Mouse (Mus musculus) activated CD4-positive, CD25-positive, alpha-beta regulatory T cell, adult 4 months (primary cell): ENCODE data around the gene Zfp972. TPM values are rescaled to one million over a fixed set of nuclear protein-coding genes. Genes with fewer than 3 reads are reported as not detected.
"Not testable (repeated sequence)": the region's sequence is repeated elsewhere in the genome, so short reads cannot be mapped to it uniquely, and the experiment has no call there.

ENCODE experiments used
- ATAC-seq: one replicate; pipeline ENCODE4 v1.8.0; 2017
- polyA plus RNA-seq, 2 experiments: library from polyadenylated mRNA; unstranded; fragments of 100-300 nt; shearing (Covaris generic); gene quantifications; one replicate each; pipeline ENCODE4 v1.2.1; 2017

The Zfp972 gene
- 1 to 10 TPM in 1 of 2 experiments, under 1 TPM in 1; 0.83 to 1.9 TPM for polyA plus RNA-seq

DNA sequence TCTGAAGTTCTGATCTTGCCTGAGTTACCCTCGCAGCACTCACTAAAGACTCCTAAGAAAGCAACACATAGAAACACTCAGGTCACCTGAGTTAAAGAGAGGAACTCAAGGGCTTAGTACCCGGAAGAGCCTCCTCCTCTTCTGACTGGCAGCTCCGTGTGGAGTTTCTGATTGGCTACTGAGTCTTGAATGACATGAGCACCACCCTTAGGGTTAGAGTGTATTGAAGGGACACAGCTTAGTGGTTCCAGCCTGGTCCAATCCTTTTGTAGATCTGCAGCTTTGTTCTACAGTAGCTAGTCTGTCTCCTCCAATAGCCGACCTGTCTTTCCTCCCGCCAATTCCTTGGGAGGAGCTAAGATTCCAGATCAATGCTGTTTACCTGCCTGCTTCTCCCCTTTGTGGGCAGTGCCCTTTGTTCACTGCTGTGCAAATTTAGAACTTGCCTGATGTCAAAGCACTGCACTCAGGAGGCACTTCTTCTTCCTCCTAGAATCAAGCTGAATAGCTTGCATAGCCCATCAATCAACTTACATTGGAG is at the start of gene Zfp972:
Zfp972 (minus strand) TSS at position 51 of the 541 bp plus-strand sequence.
- not testable (repeated sequence) for ATAC-seq

DNA sequence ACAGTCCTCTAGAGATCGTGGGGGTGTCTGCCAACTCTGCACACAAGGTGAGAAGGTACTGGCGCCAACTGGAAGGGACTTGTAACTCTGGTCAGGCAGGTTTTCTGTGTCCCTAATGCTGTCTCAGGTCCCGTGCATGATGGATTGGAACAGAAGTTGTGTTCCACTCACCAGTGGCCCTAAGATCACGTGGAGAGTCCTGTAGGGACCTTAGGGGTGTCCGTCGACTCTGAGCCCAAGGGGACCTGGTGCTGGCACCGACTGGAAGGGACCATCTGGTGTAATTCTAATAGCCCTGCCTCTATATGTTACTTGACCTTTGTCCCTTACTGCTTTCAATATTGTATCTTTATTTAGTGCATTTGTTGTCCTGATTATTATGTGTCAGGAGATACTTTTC is 49.4 kb upstream of the Zfp972 start:
- ATAC-seq: not testable (repeated sequence)

DNA sequence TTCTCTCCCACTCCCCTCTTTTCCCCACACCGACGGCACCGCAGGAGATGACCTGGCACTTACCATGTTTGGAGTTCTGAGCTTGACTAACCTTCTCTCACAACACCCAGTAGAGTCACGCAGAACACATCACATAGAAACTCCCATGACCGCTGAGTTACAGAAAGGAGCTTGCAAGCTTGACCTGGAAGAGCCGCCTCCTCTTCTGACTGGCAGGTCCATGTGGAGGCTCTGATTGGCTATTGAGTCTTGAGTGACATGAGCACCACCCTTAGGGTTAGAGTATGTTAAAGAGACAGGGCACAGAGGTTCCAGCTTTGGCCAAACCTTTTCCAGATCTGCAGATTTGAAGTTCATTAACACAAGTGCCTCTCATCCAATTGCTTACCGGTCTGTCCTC is 31.7 kb upstream of the Zfp972 start, which contains the start of gene Gm14326:
Gm14326 (minus strand) TSS at position 153 of the 400 bp plus-strand sequence.
- not testable (repeated sequence) for ATAC-seq

DNA sequence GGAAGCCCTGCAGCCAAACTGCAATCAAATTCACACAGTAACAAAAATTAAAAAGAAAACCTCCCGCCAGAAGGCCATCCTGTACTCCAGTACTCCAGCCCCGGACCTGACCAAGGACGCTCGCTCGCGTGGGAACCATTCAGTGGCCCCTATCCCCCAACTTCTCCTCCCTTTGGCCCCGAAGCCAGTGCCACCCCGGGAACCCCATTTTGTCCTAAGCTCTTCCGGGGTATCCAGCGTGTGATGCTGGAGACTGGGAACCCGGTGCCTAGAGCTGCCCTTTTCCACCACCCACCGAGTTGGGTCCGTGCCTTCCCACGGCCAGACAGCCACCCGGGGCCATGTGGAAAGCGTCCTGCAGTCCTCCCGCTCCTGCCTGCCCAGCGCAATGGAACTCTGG is 31.3 kb upstream of the Zfp972 start:
- not testable (repeated sequence) for ATAC-seq

DNA sequence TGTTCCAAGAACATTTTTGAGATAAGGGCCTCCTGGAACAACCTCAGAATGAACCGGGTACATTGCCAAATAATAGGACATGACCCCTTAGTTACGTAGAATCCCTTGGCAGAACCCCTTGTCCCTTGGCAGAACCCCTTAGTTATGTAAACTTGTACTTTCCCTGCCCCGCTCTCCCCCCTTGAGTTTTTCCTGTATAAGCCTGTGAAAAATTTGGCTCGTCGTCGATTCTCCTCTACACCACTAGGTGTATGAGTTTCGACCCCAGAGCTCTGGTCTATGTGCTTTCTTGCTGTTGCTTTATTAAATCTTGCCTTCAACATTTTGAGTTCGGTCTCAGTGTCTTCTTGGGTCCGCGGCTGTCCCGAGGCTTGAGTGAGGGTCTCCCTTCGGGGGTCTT is 22.1 kb downstream of the Zfp972 start:
- ATAC-seq: not testable (repeated sequence)

DNA sequence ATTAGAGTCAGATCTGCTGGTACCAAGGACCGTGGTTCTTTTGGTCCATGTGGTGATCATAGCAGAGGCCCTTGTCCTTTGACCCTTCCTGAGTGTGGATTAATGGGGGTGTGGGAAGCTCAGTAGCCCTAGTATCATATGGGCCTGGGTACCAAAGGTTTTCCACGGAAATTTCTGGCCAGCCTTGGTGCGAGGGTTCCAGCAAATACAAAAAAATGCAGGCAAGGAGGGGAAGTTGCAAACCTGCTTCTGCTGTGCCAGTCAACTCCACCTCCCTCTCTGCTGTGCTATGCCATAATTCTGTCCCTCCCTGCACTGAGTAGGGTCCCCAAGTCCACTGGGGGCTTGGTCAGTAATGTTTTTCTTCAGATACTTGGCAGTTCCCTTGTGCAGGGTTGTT is 27.2 kb downstream of the Zfp972 start:
- not testable (repeated sequence) for ATAC-seq

DNA sequence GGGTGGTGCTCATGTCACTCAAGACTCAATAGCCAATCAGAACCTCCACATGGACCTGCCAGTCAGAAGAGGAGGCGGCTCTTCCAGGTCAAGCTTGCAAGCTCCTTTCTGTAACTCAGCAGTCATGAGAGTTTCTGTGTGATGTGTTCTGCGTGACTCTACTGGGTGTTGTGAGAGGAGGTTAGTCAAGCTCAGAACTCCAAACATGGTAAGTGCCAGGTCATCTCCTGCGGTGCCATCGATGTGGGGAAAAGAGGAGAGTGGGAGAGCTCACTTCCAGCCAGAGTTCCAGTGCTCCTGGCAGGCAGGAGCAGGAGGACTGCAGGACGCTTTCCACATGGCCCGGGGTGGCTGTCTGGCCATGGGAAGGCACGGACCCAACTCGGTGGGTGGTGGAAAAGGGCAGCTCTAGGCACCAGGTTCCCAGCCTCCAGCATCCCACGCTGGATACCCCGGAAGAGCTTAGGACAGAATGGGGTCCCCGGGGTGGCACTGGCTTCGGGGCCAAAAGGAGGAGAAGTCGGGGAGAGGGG is 28.3 kb downstream of the Zfp972 start, which contains the start of gene Gm14327:
Gm14327 (plus strand) TSS at position 51 of the 533 bp plus-strand sequence.
- not testable (repeated sequence) for ATAC-seq

DNA sequence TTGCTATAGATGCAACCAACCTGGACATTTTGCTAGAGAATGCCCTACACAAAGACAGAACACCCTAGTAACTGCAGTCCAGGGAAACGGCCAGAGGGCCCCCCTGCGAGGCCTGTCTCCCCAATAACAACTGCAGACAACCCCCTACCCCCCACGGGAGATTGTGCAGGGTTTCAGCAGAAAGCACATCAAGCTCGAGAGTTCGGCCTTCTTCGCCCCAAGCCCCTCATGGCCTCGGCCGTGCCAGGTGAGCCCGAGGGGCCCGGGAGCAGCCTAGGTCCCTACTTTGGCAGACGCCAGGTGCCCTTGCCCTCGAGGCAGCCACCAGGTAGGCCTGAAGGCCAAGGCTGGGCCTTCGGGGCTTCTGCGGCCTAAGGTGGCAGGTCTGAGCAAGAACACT is 37.7 kb downstream of the Zfp972 start:
- ATAC-seq: not testable (repeated sequence)

DNA sequence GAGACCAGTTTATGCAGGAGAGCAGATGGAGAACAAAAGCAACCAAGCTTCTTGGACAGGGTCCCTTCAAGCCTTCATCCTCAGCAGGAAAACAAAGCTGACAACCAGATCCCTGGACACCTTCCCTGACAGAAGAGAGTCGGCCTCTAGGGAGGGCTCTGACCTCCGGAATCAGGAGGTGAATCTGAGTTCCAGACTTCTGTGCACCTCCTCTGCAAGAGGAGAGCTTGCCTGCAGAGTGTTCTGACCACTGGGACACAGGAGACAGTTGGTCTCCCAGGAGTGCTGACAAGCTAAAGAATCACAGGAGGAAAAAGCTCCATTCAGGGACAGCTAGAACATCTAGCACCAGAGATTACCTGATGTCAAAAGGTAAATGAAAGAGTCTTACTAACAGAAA is 63.2 kb downstream of the Zfp972 start:
- not testable (repeated sequence) for ATAC-seq

Other genes with a start within 250 kb of the Zfp972 start
- gene Gm14322, start 166.3 kb downstream of the Zfp972 start, polyA plus RNA-seq: 1 to 10 TPM in 1 of 2 experiments, not detected in 1; 1.1 TPM
- 10 to 100 TPM; 14.6 to 18.6 TPM for gene Gm14325, start 85.3 kb downstream of the Zfp972 start, polyA plus RNA-seq
- 10 to 100 TPM in 1 of 2 experiments, under 1 TPM in 1; 0.86 to 16.6 TPM for gene Gm14327, start 28.5 kb downstream of the Zfp972 start, polyA plus RNA-seq
- 10 to 100 TPM; 15.1 to 20.0 TPM for gene Gm14326, start 31.7 kb upstream of the Zfp972 start, polyA plus RNA-seq
- 10 to 100 TPM in 1 of 2 experiments, 1 to 10 TPM in 1; 8.7 to 11.8 TPM for gene Zfp971, start 97.7 kb upstream of the Zfp972 start, polyA plus RNA-seq
- 10 to 100 TPM; 11.1 to 13.6 TPM for gene Zfp931, start 152.9 kb upstream of the Zfp972 start, polyA plus RNA-seq
- 1 to 10 TPM in 1 of 2 experiments, under 1 TPM in 1; 0.38 to 1.1 TPM for gene Phactr3, start 193.4 kb upstream of the Zfp972 start, polyA plus RNA-seq